Mouse (Mus musculus): Measurements from ENCODE around the gene Actl7a.

The Actl7a gene

GRCm38 (mm10) chr4:56743363-56744195 lies at the start of gene Actl7a:
Actl7a (plus strand) TSS chr4:56743413.
- DNase-seq (ENCODE audit: inconsistent age in 2 of 2, low spot score in 1 of 2), result no peak

GRCm38 (mm10) chr4:56696401-56696800 lies 46.8 kb upstream of the Actl7a start:
- DNase-seq (ENCODE audit: inconsistent age in 2 of 2, low spot score in 1 of 2), result no peak

GRCm38 (mm10) chr4:56698671-56699070 lies 44.5 kb upstream of the Actl7a start:
- DNase-seq (ENCODE audit: inconsistent age in 2 of 2, low spot score in 1 of 2), result no peak

- DNase-seq (ENCODE audit: inconsistent age in 2 of 2, low spot score in 1 of 2), result no peak
These were observed 41.0 kb upstream of the Actl7a start for GRCm38 (mm10) chr4:56702234-56702633.

GRCm38 (mm10) chr4:56713155-56713554 lies 30.1 kb upstream of the Actl7a start:
- no peak for DNase-seq (ENCODE audit: inconsistent age in 2 of 2, low spot score in 1 of 2)

GRCm38 (mm10) chr4:56716801-56717200 lies 26.4 kb upstream of the Actl7a start:
- peak; percentile 26 to 78 for DNase-seq (ENCODE audit: inconsistent age in 2 of 2, low spot score in 1 of 2)

GRCm38 (mm10) chr4:56717932-56718331 lies 25.3 kb upstream of the Actl7a start:
- DNase-seq (ENCODE audit: inconsistent age in 2 of 2, low spot score in 1 of 2), result no peak

- DNase-seq (ENCODE audit: inconsistent age in 2 of 2, low spot score in 1 of 2), result no peak
These were observed 24.4 kb upstream of the Actl7a start for GRCm38 (mm10) chr4:56718573-56719442.

GRCm38 (mm10) chr4:56719456-56719855 lies 23.8 kb upstream of the Actl7a start:
- DNase-seq (ENCODE audit: inconsistent age in 2 of 2, low spot score in 1 of 2), result peak; percentile 17 to 76

GRCm38 (mm10) chr4:56720403-56720802 lies 22.8 kb upstream of the Actl7a start:
- DNase-seq (ENCODE audit: inconsistent age in 2 of 2, low spot score in 1 of 2), result no peak

GRCm38 (mm10) chr4:56721469-56721868 lies 21.7 kb upstream of the Actl7a start:
- peak; percentile 26 to 70 for DNase-seq (ENCODE audit: inconsistent age in 2 of 2, low spot score in 1 of 2)

- DNase-seq (ENCODE audit: inconsistent age in 2 of 2, low spot score in 1 of 2), result no peak
These were observed 20.9 kb upstream of the Actl7a start for GRCm38 (mm10) chr4:56722346-56722745.

- no peak for DNase-seq (ENCODE audit: inconsistent age in 2 of 2, low spot score in 1 of 2)
These were observed 20.0 kb upstream of the Actl7a start for GRCm38 (mm10) chr4:56723237-56723636.

GRCm38 (mm10) chr4:56725839-56726238 lies 17.4 kb upstream of the Actl7a start:
- no peak for DNase-seq (ENCODE audit: inconsistent age in 2 of 2, low spot score in 1 of 2)

- no peak for DNase-seq (ENCODE audit: inconsistent age in 2 of 2, low spot score in 1 of 2)
These were observed 3.2 kb upstream of the Actl7a start, which contains the start of gene Gm26657 for GRCm38 (mm10) chr4:56740020-56740485. Gm26657 (plus strand) TSS chr4:56740070.

- DNase-seq (ENCODE audit: inconsistent age in 2 of 2, low spot score in 1 of 2), result no peak
These were observed 2.6 kb upstream of the Actl7a start for GRCm38 (mm10) chr4:56740611-56741010.

GRCm38 (mm10) chr4:56741041-56741493 lies 2.1 kb upstream of the Actl7a start, which contains the start of gene Actl7b:
Actl7b (minus strand) TSS chr4:56741443.
- no peak for DNase-seq (ENCODE audit: inconsistent age in 2 of 2, low spot score in 1 of 2)

GRCm38 (mm10) chr4:56742698-56743097 lies 515 bp upstream of the Actl7a start:
- no peak for DNase-seq (ENCODE audit: inconsistent age in 2 of 2, low spot score in 1 of 2)

- DNase-seq (ENCODE audit: inconsistent age in 2 of 2, low spot score in 1 of 2), result no peak
These were observed 3.1 kb downstream of the Actl7a start for GRCm38 (mm10) chr4:56746345-56746744.

- DNase-seq (ENCODE audit: inconsistent age in 2 of 2, low spot score in 1 of 2), result no peak
These were observed 4.2 kb downstream of the Actl7a start for GRCm38 (mm10) chr4:56747456-56747855.

GRCm38 (mm10) chr4:56756021-56756420 lies 12.8 kb downstream of the Actl7a start:
- no peak for DNase-seq (ENCODE audit: inconsistent age in 2 of 2, low spot score in 1 of 2)

Measured in adrenal gland, adult (tissue).